Mouse (Mus musculus) testis, adult 2 months (tissue): Measurements from ENCODE around the gene Pus7.

Source experiments
- CTCF ChIP-seq: fragments of 200-500 bp; IDR thresholded peaks from 2 replicates; pipeline ENCODE4 v1.5.1; 2012; ENCODE audit warnings: low read depth, mild to moderate bottlenecking, inconsistent platforms, low read length, moderate library complexity; ENCODE audit not compliant: control insufficient read depth, insufficient read depth, insufficient replicate concordance
- POLR2A ChIP-seq: fragments of 200-500 bp; IDR thresholded peaks from 2 replicates; pipeline ENCODE4 v1.6.1; 2012; ENCODE audit warnings: low read depth, mild to moderate bottlenecking, inconsistent platforms, low read length, moderate library complexity; ENCODE audit not compliant: control insufficient read depth

GRCm38 (mm10) chr5:23709661-23710060, 73.8 kb downstream of the Pus7 start:
- no peak for TF ChIP-seq POLR2A
- TF ChIP-seq CTCF, result no peak
